Mouse (Mus musculus) cerebral cortex, adult 2 months (tissue): ENCODE results near the gene Zfp933.

Source experiments
- WGBS: fragments of 180-500 bp; shearing (Covaris S2); methylation state at CpG from one replicate; pipeline ENCODE4 v1.1.7; 2018; 5-methylcytosine and 5-hydroxymethylcytosine counted together

Zfp933 gene

DNA sequence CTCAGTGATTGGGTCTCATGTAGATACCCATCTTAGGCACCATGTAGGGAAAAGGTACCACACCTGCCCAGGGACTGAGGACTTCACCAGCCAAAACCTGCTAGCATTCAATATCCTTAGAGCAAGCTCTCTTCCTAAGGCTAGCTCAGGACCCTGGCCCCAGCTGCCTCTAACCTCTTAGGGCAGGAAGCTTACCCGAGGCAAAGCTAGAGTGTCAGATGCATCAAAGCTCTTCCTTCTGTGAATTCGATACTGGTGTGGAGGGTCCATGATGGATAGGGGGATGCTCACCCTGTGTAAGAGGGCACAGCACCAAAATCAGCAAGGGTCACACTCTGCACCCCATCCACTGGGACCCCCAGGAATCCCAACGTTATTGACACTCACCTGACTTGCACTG, 13.9 kb upstream of the Zfp933 start:
- WGBS, result 94% methylated on average over 3 of the region's 3 CpGs

DNA sequence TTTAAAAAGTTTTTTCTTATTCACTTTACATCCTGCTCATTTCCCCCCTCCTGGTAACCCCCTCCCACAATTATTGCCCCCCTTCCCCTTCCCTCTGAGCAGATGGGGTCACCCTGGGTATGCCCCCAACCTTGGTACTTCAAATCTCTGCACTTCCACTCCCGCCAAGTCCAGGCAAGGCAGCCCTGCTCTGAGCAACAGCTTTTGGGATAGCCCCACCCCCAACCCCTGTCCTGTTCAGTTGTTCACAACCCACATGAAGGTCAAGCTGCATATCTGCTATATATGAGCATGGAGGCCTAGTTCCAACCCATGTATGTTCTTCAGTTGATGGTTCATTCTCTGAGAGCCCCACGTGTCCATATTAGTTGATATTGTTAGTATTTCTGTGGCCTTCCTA, 2.6 kb upstream of the Zfp933 start:
- WGBS, result 85% methylated on average over 2 of the region's 2 CpGs

DNA sequence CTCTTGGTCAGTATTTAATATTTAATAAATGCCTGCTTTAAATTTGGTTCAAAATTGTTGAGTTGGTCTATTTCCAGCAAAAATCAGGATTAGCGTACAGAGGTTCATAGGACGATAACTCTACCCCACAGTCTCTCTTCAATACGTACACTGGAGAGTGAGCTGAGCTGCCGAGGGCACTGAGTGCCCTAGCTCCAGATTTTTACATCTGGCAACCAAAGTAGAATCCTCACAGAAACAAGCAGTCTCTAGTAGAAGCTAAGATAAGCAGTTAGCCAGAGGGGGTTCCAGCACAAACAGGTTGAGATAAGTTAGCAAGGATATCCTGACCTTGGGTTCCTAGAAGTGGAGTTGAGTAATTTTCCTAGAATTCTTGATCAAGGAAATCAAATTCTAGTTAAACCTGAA, 422 bp upstream of the Zfp933 start:
- WGBS, result 2% methylated on average over 4 of the region's 4 CpGs

GRCm38 (mm10) chr4:147842871-147843270, 5.3 kb downstream of the Zfp933 start:
- 98% methylated on average over 3 of the region's 3 CpGs for WGBS

GRCm38 (mm10) chr4:147839282-147839681, 8.9 kb downstream of the Zfp933 start:
- 98% methylated on average over 22 of the region's 26 CpGs for WGBS

- 96% methylated on average over 4 of the region's 4 CpGs for WGBS
These were observed 23.8 kb downstream of the Zfp933 start for GRCm38 (mm10) chr4:147824389-147824788.

DNA sequence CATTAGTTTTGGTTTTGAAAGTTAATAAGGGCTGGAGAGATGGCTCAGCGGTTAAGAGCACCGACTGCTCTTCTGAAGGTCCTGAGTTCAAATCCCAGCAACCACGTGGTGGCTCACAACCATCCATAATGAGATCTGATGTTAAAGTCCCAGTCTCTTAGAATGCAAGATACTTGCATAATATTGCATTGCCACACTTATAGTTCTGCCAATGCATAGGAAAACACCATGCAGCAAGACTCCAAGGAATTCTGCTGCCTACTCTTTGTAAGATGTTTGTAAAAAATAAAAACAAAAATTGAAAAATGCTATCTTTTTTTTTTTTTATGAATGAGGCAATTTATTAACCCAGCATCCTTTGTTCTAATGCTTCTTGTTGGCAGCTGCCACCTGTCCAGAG, 26.8 kb downstream of the Zfp933 start:
- WGBS, result 87% methylated on average over 3 of the region's 3 CpGs

- WGBS, result 82% methylated on average over 7 of the region's 7 CpGs
These were observed 28.5 kb downstream of the Zfp933 start for GRCm38 (mm10) chr4:147819659-147820058.

DNA sequence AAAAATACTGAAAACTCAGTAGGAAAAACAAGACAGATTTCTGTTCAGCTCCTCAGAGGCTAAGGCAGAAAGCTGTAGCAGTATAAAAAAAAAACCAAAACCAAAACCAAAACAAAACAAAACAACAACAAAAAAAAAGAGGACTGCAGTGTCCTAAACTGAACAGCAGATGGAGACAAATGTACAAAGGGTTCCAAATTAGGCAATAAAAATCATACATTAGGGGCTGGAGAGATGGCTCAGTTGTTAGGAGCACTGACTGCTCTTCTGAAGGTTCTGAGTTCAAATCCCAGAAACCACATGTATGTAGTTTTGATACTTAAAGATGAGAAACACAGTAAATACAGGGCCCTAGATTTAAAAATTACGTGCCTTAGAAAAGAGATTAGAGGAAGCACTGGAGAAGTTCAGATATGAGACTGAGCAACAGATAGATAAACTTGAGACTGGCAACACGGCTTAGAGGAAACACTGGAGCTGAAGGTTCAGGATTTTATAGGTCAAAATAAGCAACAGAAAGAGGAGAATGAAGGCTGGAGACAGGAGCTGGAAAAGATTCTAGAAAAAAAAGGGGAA, 33.5 kb downstream of the Zfp933 start:
- 67% methylated on average over 2 of the region's 2 CpGs for WGBS

DNA sequence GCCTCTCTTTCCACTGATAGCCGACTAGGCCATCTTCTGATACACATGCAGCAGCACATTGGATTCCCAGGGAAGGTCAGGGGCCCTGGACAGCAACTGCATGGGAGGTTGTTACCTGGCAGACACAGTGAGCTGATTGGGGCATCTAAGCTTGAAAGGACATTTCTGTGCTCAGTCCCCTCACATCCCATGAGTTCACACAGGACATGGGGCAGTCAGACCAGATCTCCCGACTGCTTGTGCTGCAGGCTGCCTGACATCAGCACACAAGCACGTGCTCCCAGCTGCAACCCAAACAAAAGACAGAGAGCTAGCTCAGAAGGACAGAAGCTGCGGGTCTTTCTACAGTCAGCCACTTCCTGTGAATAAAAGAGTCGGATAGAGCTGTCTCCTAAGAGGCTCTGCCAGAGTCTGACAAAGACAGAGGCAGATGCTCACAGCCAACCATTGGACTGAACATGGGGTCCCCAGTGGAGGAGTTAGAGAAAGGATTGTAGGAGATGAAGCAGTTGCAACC, 34.9 kb downstream of the Zfp933 start:
- 38% methylated on average over 5 of the region's 5 CpGs for WGBS

- 48% methylated on average over 2 of the region's 2 CpGs for WGBS
These were observed 38.2 kb downstream of the Zfp933 start for GRCm38 (mm10) chr4:147809966-147810304.

- WGBS, result 18% methylated on average over 15 of the region's 15 CpGs
These were observed 38.7 kb downstream of the Zfp933 start, which contains the start of gene Zfp984 for GRCm38 (mm10) chr4:147809292-147809965. Gene Zfp984 (minus strand): TSS chr4:147809788.

DNA sequence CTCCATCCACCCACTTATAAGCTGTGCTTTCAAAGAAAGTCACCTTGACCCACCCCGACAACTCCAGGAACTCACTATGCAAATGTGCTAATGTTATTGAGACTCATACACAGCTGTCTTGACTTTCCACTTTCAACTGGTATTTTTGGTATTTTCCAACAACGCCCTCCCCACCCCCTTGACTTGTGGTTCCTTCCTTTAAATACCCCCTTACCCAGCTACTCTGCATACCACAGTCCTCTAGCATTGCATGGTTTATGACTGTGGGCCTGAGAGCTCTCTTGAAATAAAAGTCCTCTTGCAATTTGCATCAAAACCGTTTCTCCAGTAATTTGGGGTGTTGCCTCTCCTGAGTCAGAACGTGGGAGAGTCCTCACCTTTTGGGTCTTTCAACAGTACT, 39.7 kb downstream of the Zfp933 start:
- WGBS, result 81% methylated on average over 4 of the region's 4 CpGs

DNA sequence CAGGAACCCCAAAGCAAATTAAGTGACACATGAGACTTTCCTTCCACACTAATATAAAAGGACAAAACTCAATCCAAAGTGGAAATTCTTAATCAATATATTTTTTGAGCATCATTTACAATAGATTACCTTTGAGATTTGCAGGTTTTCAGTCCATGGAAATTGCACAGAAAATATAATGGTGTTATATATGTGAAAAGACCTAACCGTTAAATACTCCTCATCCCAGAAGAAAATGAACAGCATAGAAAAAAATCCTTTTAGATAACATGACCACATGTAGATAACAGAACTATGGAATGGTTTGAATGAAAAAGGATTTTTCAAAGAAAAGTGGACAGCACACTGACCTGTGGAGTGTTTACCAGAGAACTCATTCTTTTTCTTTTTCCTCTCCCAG, 52.9 kb downstream of the Zfp933 start:
- WGBS, result 91% methylated on average over 1 of the region's 1 CpGs

GRCm38 (mm10) chr4:147794026-147794665, 54.0 kb downstream of the Zfp933 start:
- WGBS, result 98% methylated on average over 2 of the region's 3 CpGs

DNA sequence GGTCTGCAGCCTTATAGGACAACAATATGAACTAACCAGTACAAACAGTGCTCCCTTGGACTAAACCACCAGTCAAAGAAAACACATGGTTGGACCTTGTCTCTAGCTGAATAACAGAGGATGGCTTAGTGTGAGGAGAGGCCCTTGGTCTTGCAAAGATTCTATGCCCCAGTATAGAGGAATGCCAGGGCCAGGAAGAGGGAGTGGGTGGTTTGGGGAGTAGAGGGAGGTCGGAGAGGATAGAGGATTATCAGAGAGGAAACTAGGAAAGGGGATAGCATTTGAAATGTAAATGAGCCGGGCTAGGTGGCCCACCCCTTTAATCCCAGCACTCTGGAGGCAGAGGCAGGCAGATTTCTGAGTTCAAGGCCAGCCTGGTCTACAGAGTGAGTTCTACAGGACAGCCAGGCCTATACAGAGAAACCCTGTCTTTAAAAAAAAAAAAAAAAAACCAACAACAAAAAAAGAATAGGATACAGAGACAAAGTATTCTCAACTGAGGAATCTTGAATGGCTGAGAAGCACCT, 54.7 kb downstream of the Zfp933 start:
- 62% methylated on average over 2 of the region's 2 CpGs for WGBS
